In the genomic region with DNA sequence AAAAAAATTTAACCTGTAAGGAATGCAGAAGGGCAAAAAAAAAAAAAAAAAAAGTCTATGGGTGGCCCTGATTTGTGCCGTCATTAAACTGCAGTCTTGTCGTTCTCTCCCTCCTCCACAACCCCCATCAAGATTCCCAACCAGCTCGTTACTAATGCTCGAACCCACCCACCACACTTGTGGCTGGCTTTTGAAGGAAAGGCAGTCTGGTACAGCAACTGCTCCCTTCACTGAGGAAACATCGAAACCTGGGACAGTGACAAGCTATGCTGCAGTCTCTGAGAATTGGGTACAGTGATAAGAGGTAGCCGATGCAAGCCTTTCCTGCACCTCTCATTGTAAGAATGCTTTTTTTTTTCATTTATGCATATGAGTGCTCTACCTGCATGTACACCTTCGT, we compare ENCODE assay signal across 8 mouse cellular contexts. TPM values are rescaled to one million over a fixed set of nuclear protein-coding genes. Genes with fewer than 3 reads are reported as not detected.
DNase-seq lines count a peak whose midpoint lies in the region; ATAC-seq and TF ChIP-seq lines count a peak whose summit lies in the region.

No protein-coding gene starts in this region.

- TF ChIP-seq POLR2A in thymus, adult 2 months (IDR thresholded peaks at IDR 0.05; ENCODE audit: control insufficient read depth, extremely low read depth, insufficient read depth, low read length, poor library complexity), result no peak

- DNase-seq in cerebellum, postnatal 10 days, result peak; percentile 18 to 23
- DNase-seq in cerebellum, postnatal 14 days, result no peak
- no peak for DNase-seq in left cerebral cortex, adult 2 months (ENCODE audit: extremely low spot score in 1 of 2, low spot score in 2 of 2)
- DNase-seq in left cerebral cortex, adult 8-10 months (ENCODE audit: low spot score in 2 of 2), result no peak
- DNase-seq in testis, postnatal 10 days (ENCODE audit: low spot score), result no peak
- DNase-seq in thymus, adult 2 months, result no peak

- peak overlapping the region; percentile 55; the same call in 1 of the 2 replicates for H3K4me2 ChIP-seq in hindbrain, embryonic 13.5 days
- H3K4me2 ChIP-seq in midbrain, embryonic 16.5 days (ENCODE audit: low read length), result peak overlapping the region; percentile 64

- no peak for ATAC-seq in hindbrain, embryonic 13.5 days (ENCODE audit: low FRiP score)
- ATAC-seq in midbrain, embryonic 16.5 days, result no peak; the same call in 1 of the 2 replicates

- intact Hi-C loops in left cerebral cortex, adult 2 months (cut with DNase I), result no loop called here

- peak overlapping the region; percentile 95 for H3K27ac ChIP-seq in left cerebral cortex, adult 2 months
- H3K27ac ChIP-seq in hindbrain, embryonic 13.5 days, result no peak overlapping the region
- no peak overlapping the region; the same call in 1 of the 2 replicates for H3K27ac ChIP-seq in midbrain, embryonic 16.5 days (ENCODE audit: low read length)
- H3K27ac ChIP-seq in thymus, adult 2 months (ENCODE audit: control insufficient read depth, insufficient read depth, low read length), result no peak overlapping the region

- H3K9me3 ChIP-seq in hindbrain, embryonic 13.5 days, result no peaks in the 10 kb centered on the region
- H3K9me3 ChIP-seq in midbrain, embryonic 16.5 days (replicated peaks; ENCODE audit: control insufficient read depth, low read length, poor library complexity, severe bottlenecking), result no peaks in the 10 kb centered on the region

- H3K4me3 ChIP-seq in left cerebral cortex, adult 2 months, result peak overlapping the region; percentile 81
- H3K4me3 ChIP-seq in hindbrain, embryonic 13.5 days, result no peak overlapping the region
- H3K4me3 ChIP-seq in midbrain, embryonic 16.5 days (ENCODE audit: low read depth, low read length), result peak overlapping the region; percentile 89; the same call in 1 of the 2 replicates
- H3K4me3 ChIP-seq in thymus, adult 2 months (ENCODE audit: control insufficient read depth, insufficient read depth, low read length), result no peak overlapping the region

- H3K27me3 ChIP-seq in hindbrain, embryonic 13.5 days, result no peaks in the 10 kb centered on the region
- no peaks in the 10 kb centered on the region for H3K27me3 ChIP-seq in midbrain, embryonic 16.5 days (ENCODE audit: control insufficient read depth, insufficient read depth, low read depth, low read length)
- H3K27me3 ChIP-seq in thymus, adult 2 months (ENCODE audit: control insufficient read depth, insufficient read depth, low read length), result no peaks in the 10 kb centered on the region

- peaks cover 34% of the 10 kb centered on the region for H3K36me3 ChIP-seq in hindbrain, embryonic 13.5 days
- 0 out of 2 replicates have a peak, but pooled peaks cover 7% of the 10 kb centered on the region for H3K36me3 ChIP-seq in midbrain, embryonic 16.5 days (ENCODE audit: control insufficient read depth, insufficient read depth, low read length)
- peaks cover 10% of the 10 kb centered on the region for H3K36me3 ChIP-seq in thymus, adult 2 months (ENCODE audit: control insufficient read depth, insufficient read depth, low read length)

- peaks cover 28% of the 10 kb centered on the region for H3K4me1 ChIP-seq in hindbrain, embryonic 13.5 days (replicated peaks)
- peaks cover 20% of the 10 kb centered on the region for H3K4me1 ChIP-seq in midbrain, embryonic 16.5 days (ENCODE audit: control insufficient read depth, insufficient read depth, low read length)
- H3K4me1 ChIP-seq in thymus, adult 2 months (replicated peaks; ENCODE audit: control insufficient read depth, insufficient read depth, low read length), result peaks cover 16% of the 10 kb centered on the region

- TF ChIP-seq CTCF in left cerebral cortex, adult 2 months (IDR thresholded peaks at IDR 0.05), result no peak
- TF ChIP-seq CTCF in thymus, adult 2 months (IDR thresholded peaks at IDR 0.05; ENCODE audit: borderline replicate concordance, control insufficient read depth, extremely low read depth, insufficient read depth, low read length, poor library complexity), result no peak

- 81% methylated on average over 7 of the region's 7 CpGs for WGBS in hindbrain, embryonic 13.5 days
- 73% methylated on average over 7 of the region's 7 CpGs for WGBS in midbrain, embryonic 16.5 days
- 95% methylated on average over 7 of the region's 7 CpGs for WGBS in thymus, adult 2 months

- no peak overlapping the region; the same call in 1 of the 2 replicates for H3K9ac ChIP-seq in hindbrain, embryonic 13.5 days
- H3K9ac ChIP-seq in midbrain, embryonic 16.5 days (ENCODE audit: low read depth, low read length), result no peak overlapping the region; the same call in 1 of the 2 replicates

RNA-seq across cellular contexts. Expression of a gene that starts 0.8 kb away (rescaled TPM):
- total RNA-seq in left cerebral cortex, adult 2 months (2021), result 100 to 1,000 TPM; 181 to 182 TPM
- 100 to 1,000 TPM; 212 to 221 (median 217) TPM for total RNA-seq in left cerebral cortex, adult 8-10 months (2022)
- 209 and 210 TPM in 2 replicates for polyA plus RNA-seq in hindbrain, embryonic 13.5 days (2015; fragmentation: Nextera tagmentation; extraction: Ambion mirVana)
- 208 and 220 TPM in 2 replicates for polyA plus RNA-seq in midbrain, embryonic 16.5 days (2015; fragmentation: Nextera tagmentation; extraction: Ambion mirVana)
- 432 and 529 TPM in 2 replicates for polyA plus RNA-seq in thymus, adult 2 months (2012; rRNA removed)

RNA-seq across cellular contexts. Expression of a gene that starts 24.4 kb away (rescaled TPM):
- 10 to 100 TPM; 13.9 to 14.8 TPM for total RNA-seq in left cerebral cortex, adult 2 months (2021)
- total RNA-seq in left cerebral cortex, adult 8-10 months (2022), result 10 to 100 TPM; 13.2 to 16.4 (median 15.4) TPM
- polyA plus RNA-seq in hindbrain, embryonic 13.5 days (2015; fragmentation: Nextera tagmentation; extraction: Ambion mirVana), result 24.8 and 24.9 TPM in 2 replicates
- polyA plus RNA-seq in midbrain, embryonic 16.5 days (2015; fragmentation: Nextera tagmentation; extraction: Ambion mirVana), result 21.4 and 26.2 TPM in 2 replicates
- 3.4 and 3.7 TPM in 2 replicates for polyA plus RNA-seq in thymus, adult 2 months (2012; rRNA removed)

Comparison
In these comparisons a context has a peak if more than half of its experiments do, and no peak if none do; other contexts are left out.
1. DNase-seq: peak in cerebellum, postnatal 10 days (2 of 2); none in cerebellum, postnatal 14 days (0 of 2), left cerebral cortex, adult 2 months (0 of 2), left cerebral cortex, adult 8-10 months (0 of 2), testis, postnatal 10 days (single experiment) and thymus, adult 2 months (single experiment).
2. H3K4me3 ChIP-seq: peak in left cerebral cortex, adult 2 months (single experiment) and midbrain, embryonic 16.5 days (single experiment); none in hindbrain, embryonic 13.5 days (single experiment) and thymus, adult 2 months (single experiment).